Mouse (Mus musculus): Measurements from ENCODE around the gene Zfp865.

- TF ChIP-seq CTCF (IDR thresholded peaks at IDR 0.05; ENCODE audit: extremely low read depth, insufficient read depth, insufficient read length, insufficient replicate concordance): no peak
- TF ChIP-seq POLR2A (IDR thresholded peaks at IDR 0.05; ENCODE audit: low read depth, low read length): no peak
These were observed 61.1 kb downstream of the Zfp865 start for GRCm38 (mm10) chr7:5081241-5081640.
